Comparison of ENCODE assay signal across 11 mouse cellular contexts in the genomic region with DNA sequence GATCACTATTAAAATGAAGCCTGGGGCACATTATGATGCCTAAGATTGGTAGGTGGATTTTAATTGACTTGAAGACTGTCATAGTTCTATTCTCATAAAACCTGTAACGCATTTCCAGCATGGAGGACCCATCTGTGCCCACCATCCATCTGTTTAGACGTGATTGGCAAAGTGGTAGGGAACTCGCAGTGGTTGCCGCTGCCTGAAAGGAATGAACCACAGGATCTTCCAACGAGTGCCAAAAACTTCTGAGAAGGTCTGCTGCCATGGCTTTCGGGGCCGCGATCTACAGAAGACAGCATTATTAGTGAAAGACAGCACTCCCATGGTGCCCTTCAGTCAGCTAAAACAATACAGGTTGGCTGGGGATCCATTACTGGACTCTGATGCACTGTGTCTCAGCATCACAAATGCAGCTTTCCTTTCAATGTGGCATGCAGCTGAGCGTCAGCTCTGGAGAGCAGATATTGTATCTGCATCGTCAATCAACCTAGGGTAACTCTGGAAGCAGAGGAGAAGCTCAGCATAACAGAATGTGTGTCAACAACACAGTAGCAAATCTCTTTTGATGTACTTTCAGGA. TPM values are rescaled to one million over a fixed set of nuclear protein-coding genes. Genes with fewer than 3 reads are reported as not detected.
DNase-seq lines count a peak whose midpoint lies in the region; ATAC-seq lines count a peak whose summit lies in the region.
"Had no signal": no experiment of that assay in that cellular context is flagged by ENCODE, and none has a peak within 500 bp of the region (broad histone marks: within the 10 kb centered on the region; RNA-seq: fewer than 3 reads in every experiment).

No protein-coding gene starts in this region.

- 73% methylated on average over 10 of the region's 10 CpGs for WGBS in neural tube, embryonic 11.5 days
- 36% methylated on average over 10 of the region's 10 CpGs for WGBS in neural tube, embryonic 15.5 days

- H3K27me3 ChIP-seq in neural tube, embryonic 11.5 days (ENCODE audit: control insufficient read depth, insufficient read depth, low read length) = no peaks in the 10 kb centered on the region
- H3K27me3 ChIP-seq in neural tube, embryonic 15.5 days (replicated peaks) = no peaks in the 10 kb centered on the region
- H3K27me3 ChIP-seq: limb, embryonic 12.5 days; stomach, embryonic 15.5 days had no signal

- H3K4me2 ChIP-seq in neural tube, embryonic 11.5 days (ENCODE audit: low read depth) = no peak overlapping the region
- H3K4me2 ChIP-seq in neural tube, embryonic 15.5 days = no peak overlapping the region
- H3K4me2 ChIP-seq: limb, embryonic 12.5 days; stomach, embryonic 15.5 days had no signal

- peak; percentile 58; the same call in 1 of the 2 replicates for ATAC-seq in cerebellum, adult (ENCODE audit: insufficient number of reproducible peaks, low FRiP score, low TSS enrichment)
- ATAC-seq in neural tube, embryonic 11.5 days (ENCODE audit: insufficient read depth, low FRiP score, low TSS enrichment) = no peak
- 0 out of 2 replicates have a peak, but pooled peaks have one; percentile 53 for ATAC-seq in neural tube, embryonic 15.5 days (ENCODE audit: low FRiP score)

- H3K27ac ChIP-seq in neural tube, embryonic 11.5 days (ENCODE audit: low read depth, low read length) = no peak overlapping the region
- H3K27ac ChIP-seq in neural tube, embryonic 15.5 days (replicated peaks) = no peak overlapping the region
- H3K27ac ChIP-seq: limb, embryonic 12.5 days; stomach, embryonic 15.5 days had no signal

- no peaks in the 10 kb centered on the region for H3K9me3 ChIP-seq in neural tube, embryonic 11.5 days (ENCODE audit: control insufficient read depth, low read length)
- H3K9me3 ChIP-seq in neural tube, embryonic 15.5 days (replicated peaks) = no peaks in the 10 kb centered on the region
- H3K9me3 ChIP-seq: limb, embryonic 12.5 days; stomach, embryonic 15.5 days had no signal

- no peak overlapping the region for H3K9ac ChIP-seq in neural tube, embryonic 11.5 days (ENCODE audit: low read length)
- no peak overlapping the region for H3K9ac ChIP-seq in neural tube, embryonic 15.5 days (replicated peaks)
- H3K9ac ChIP-seq: limb, embryonic 12.5 days; stomach, embryonic 15.5 days had no signal

- H3K4me3 ChIP-seq in neural tube, embryonic 11.5 days (ENCODE audit: low read depth, low read length) = no peak overlapping the region
- no peak overlapping the region for H3K4me3 ChIP-seq in neural tube, embryonic 15.5 days (replicated peaks)
- H3K4me3 ChIP-seq: limb, embryonic 12.5 days; stomach, embryonic 15.5 days had no signal

- no peaks in the 10 kb centered on the region for H3K36me3 ChIP-seq in neural tube, embryonic 11.5 days (ENCODE audit: control insufficient read depth, insufficient read depth, low read length)
- no peaks in the 10 kb centered on the region for H3K36me3 ChIP-seq in neural tube, embryonic 15.5 days

- H3K4me1 ChIP-seq in neural tube, embryonic 11.5 days (ENCODE audit: control insufficient read depth, insufficient read depth, low read length) = no peaks in the 10 kb centered on the region
- no peaks in the 10 kb centered on the region for H3K4me1 ChIP-seq in neural tube, embryonic 15.5 days
- H3K4me1 ChIP-seq: limb, embryonic 12.5 days; stomach, embryonic 15.5 days had no signal

- DNase-seq in cerebellum, postnatal 36 days = no peak
- DNase-seq in neural tube, embryonic 11.5 days (ENCODE audit: low spot score) = peak; percentile 12
- DNase-seq in neural tube, embryonic 10.5 days (ENCODE audit: extremely low spot score, low spot score) = no peak
- DNase-seq in layer of hippocampus, adult 11-12 months (ENCODE audit: low spot score) = peak; percentile 44
- DNase-seq in urinary bladder, postnatal 25 days (ENCODE audit: low spot score) = no peak
- no peak for DNase-seq in ovary, postnatal 10 days (ENCODE audit: low spot score)
- DNase-seq: kidney, postnatal 25 days had no signal

RNA-seq across cellular contexts. Expression of a gene that starts 53.5 kb away (rescaled TPM):
- 12.4 and 14.1 TPM in 2 replicates for polyA plus RNA-seq in neural tube, embryonic 11.5 days (2014; fragmentation: Nextera tagmentation; extraction: Ambion mirVana)
- 16.8 and 17.3 TPM in 2 replicates for polyA plus RNA-seq in neural tube, embryonic 15.5 days (2015; fragmentation: Nextera tagmentation; extraction: Ambion mirVana)

Comparison
In these comparisons a context has a peak if more than half of its experiments do, and no peak if none do; other contexts are left out.
1. DNase-seq: peak in neural tube, embryonic 11.5 days (single experiment) and layer of hippocampus, adult 11-12 months (single experiment); none in cerebellum, postnatal 36 days (0 of 2), neural tube, embryonic 10.5 days (single experiment), urinary bladder, postnatal 25 days (single experiment) and ovary, postnatal 10 days (single experiment).